Mouse (Mus musculus): ENCODE measurements around the gene Bsn. TPM values are rescaled to one million over a fixed set of nuclear protein-coding genes. Genes with fewer than 3 reads are reported as not detected.

The Bsn gene
- polyA plus RNA-seq, 1 experiment = 5.2 TPM

- no peak for TF ChIP-seq GATA1 (IDR thresholded peaks at IDR 0.05; ENCODE audit: low read length)
Measured at GRCm38 (mm10) chr9:108143470-108143869, 46.7 kb downstream of the Bsn start.

- TF ChIP-seq GATA1 (IDR thresholded peaks at IDR 0.05; ENCODE audit: low read length) = no peak
Measured at GRCm38 (mm10) chr9:108141387-108141786, 48.8 kb downstream of the Bsn start.

GRCm38 (mm10) chr9:108139963-108140695 lies 50.1 kb downstream of the Bsn start:
- no peak for TF ChIP-seq GATA1 (IDR thresholded peaks at IDR 0.05; ENCODE audit: low read length)

GRCm38 (mm10) chr9:108139169-108139962 lies 50.8 kb downstream of the Bsn start:
- TF ChIP-seq GATA1 (IDR thresholded peaks at IDR 0.05; ENCODE audit: low read length) = no peak

- TF ChIP-seq GATA1 (IDR thresholded peaks at IDR 0.05; ENCODE audit: low read length) = no peak
Measured at GRCm38 (mm10) chr9:108138118-108138517, 52.1 kb downstream of the Bsn start.

GRCm38 (mm10) chr9:108137523-108137922 lies 52.7 kb downstream of the Bsn start:
- TF ChIP-seq GATA1 (IDR thresholded peaks at IDR 0.05; ENCODE audit: low read length) = no peak

- TF ChIP-seq GATA1 (IDR thresholded peaks at IDR 0.05; ENCODE audit: low read length) = no peak
Measured at GRCm38 (mm10) chr9:108136930-108137462, 53.2 kb downstream of the Bsn start.

- no peak for TF ChIP-seq GATA1 (IDR thresholded peaks at IDR 0.05; ENCODE audit: low read length)
Measured at GRCm38 (mm10) chr9:108136225-108136624, 54.0 kb downstream of the Bsn start.

GRCm38 (mm10) chr9:108133478-108133877 lies 56.7 kb downstream of the Bsn start:
- TF ChIP-seq GATA1 (IDR thresholded peaks at IDR 0.05; ENCODE audit: low read length) = no peak

- TF ChIP-seq GATA1 (IDR thresholded peaks at IDR 0.05; ENCODE audit: low read length) = no peak
Measured at GRCm38 (mm10) chr9:108132373-108132772, 57.8 kb downstream of the Bsn start.

GRCm38 (mm10) chr9:108131502-108131901 lies 58.7 kb downstream of the Bsn start:
- no peak for TF ChIP-seq GATA1 (IDR thresholded peaks at IDR 0.05; ENCODE audit: low read length)

GRCm38 (mm10) chr9:108129042-108129948 lies 60.9 kb downstream of the Bsn start:
- no peak for TF ChIP-seq GATA1 (IDR thresholded peaks at IDR 0.05; ENCODE audit: low read length)

- no peak for TF ChIP-seq GATA1 (IDR thresholded peaks at IDR 0.05; ENCODE audit: low read length)
Measured at GRCm38 (mm10) chr9:108128248-108128647, 61.9 kb downstream of the Bsn start.

GRCm38 (mm10) chr9:108126436-108127180 lies 63.6 kb downstream of the Bsn start:
- no peak for TF ChIP-seq GATA1 (IDR thresholded peaks at IDR 0.05; ENCODE audit: low read length)

- no peak for TF ChIP-seq GATA1 (IDR thresholded peaks at IDR 0.05; ENCODE audit: low read length)
Measured at GRCm38 (mm10) chr9:108125731-108126130, 64.5 kb downstream of the Bsn start.

All from G1E-ER4 (cell line).